Mouse (Mus musculus) retina, postnatal 1 day (tissue): ENCODE results near the gene Smarcd1.

Experiments used
- DNase-seq: peaks from one replicate; pipeline ENCODE4 v3.0.0-alpha.2; 2012

Smarcd1 gene

DNA sequence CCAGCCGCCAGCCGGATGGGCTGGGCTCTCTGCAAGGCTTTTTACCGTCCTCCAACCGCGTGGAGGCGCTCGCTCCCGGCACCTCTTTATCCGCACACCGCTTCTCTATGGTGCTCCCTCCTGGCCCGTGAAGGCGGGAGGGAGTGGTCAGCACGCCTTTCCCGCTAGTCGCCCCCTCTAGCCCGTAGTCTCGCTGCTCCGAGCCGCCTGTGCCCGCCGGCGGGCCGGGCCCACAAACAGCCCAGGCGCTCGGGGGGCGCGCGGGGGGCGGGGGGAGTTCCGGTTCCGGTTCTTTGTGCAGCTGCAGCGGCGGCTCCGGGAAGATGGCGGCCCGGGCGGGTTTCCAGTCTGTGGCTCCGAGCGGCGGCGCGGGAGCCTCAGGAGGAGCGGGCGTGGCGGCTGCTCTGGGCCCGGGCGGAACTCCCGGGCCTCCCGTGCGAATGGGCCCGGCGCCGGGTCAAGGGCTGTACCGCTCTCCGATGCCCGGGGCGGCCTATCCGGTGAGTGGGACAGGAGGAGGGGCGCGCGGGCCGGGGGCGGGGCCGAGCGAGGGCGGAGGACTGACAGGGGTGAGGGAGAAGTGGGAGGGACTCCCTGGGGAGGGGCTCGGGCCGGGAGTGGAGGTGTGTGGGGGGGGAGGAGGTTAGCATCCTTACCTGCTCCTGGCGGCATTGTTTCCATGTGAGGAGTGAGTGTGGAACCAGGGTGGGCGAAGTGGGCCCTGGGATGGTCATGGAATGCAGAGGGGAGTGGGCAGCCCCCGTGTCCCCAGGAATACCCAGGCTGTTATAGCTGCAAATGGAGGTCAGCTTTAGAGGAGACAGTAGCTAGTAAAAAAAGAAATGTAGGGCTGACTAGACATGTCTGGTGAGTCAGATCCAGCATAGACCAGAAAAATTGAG, at the start of gene Smarcd1:
TSS of gene Smarcd1 (plus strand) at position 131 of the 902 bp plus-strand sequence.
- DNase-seq: peak; percentile 99

GRCm38 (mm10) chr15:99653291-99653690, 48.6 kb upstream of the Smarcd1 start:
- DNase-seq: peak; percentile 49

DNA sequence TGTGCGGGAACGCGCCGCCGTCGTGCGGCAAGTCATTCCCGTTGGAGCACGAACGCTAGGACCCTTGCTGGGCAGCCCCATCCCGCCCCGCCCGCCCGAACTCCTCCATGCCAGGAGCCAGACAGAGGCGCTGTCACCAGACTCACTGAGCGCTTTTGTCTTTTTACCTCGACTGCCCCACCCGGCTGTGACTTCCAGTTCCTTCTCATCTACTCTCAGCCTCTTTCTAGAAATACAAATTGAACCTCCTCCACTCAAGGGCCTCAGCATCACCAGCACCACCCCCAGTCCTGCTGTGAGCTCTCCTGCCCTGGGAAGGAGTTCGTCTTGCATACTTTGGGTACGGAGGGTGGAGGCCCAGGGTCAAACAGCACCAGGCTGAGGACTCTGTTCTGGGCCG, 48.1 kb upstream of the Smarcd1 start:
- DNase-seq: no peak

GRCm38 (mm10) chr15:99655956-99656355, 46.0 kb upstream of the Smarcd1 start:
- DNase-seq: no peak

DNA sequence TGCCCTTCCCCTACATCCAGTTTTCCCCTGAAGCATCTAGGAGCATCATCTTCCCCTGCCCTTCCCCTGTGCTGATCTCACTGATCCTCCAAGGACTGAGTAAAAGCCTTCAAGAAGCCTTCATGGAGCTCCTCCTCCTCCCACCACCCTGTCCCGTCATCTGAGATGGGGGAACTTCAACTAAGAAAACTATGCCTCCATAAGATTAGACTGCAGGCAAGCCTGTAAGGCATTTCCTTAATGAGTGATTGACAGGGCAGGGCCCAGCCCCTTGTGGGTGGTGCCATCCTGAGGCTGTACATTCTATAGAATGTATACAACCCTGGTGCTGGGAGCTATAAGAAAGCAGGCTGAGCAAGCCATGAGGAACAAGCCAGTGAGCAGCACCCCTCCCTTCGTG, 43.5 kb upstream of the Smarcd1 start:
- no peak for DNase-seq

GRCm38 (mm10) chr15:99661121-99661830, 40.7 kb upstream of the Smarcd1 start:
- DNase-seq: no peak

DNA sequence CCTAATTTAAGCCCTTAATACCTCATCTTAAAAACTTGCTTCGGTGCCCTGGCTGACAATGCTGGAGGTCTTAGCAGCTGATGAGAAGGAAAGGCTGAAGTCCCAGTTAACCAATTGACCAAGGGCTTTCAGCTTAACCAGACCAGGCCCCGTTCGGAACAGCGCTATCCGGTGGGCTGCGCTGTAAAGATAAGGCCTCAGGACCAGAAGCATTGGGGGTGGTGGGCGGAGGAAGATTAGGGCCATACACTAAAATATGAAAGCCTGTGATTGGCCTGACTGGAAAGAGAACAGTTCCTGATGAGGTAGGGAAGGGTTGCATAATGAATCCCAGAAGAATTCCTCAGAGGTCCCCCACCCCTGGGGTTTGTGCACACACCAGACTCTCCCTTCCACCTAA, 39.6 kb upstream of the Smarcd1 start:
- DNase-seq: no peak

GRCm38 (mm10) chr15:99663964-99664599, 37.8 kb upstream of the Smarcd1 start:
- DNase-seq: peak; percentile 34

DNA sequence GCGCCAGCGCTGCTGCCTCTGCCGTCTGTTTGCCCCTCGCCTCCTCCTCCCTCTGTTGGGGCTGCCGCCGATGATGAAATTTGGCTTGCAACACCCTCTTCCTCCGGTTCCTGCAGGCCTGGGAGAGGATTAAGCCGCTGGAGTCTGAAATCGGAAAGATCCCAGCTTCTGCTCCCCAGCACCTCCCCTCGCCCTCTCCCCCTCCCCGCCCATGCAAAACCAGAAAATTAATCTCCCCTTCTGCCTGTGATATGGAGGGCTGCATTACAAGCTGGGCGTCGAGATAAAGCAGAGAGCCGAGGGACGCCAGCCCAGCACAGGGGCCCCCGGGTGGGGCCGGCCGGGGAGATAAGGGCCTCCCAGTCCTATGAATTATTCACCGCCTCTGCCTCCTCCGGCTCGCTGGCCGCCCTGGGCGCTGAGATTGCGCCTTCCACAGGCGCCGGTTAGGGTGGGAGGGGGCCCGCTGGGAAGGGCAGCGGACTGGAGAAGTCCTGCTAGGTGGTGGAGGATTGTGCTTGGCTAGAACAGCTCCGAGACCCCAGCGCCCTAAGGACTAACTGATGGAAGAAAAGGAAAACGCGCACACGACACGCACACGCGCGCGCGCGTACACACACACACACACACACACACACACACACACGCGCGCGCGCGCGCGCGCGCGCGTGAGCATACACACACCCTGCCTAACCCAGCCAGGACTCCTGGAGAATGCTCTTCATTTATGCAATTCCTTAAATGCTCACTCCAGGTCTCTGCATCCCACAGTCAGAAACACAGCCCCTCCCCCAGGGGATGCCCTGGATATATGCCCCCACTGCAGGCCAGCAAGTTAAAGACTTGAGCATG, 37.1 kb upstream of the Smarcd1 start:
- peak; percentile 81 for DNase-seq

GRCm38 (mm10) chr15:99667544-99667943, 34.4 kb upstream of the Smarcd1 start:
- no peak for DNase-seq

- DNase-seq: peak; percentile 82
These were observed 33.0 kb upstream of the Smarcd1 start for GRCm38 (mm10) chr15:99668881-99669280.

DNA sequence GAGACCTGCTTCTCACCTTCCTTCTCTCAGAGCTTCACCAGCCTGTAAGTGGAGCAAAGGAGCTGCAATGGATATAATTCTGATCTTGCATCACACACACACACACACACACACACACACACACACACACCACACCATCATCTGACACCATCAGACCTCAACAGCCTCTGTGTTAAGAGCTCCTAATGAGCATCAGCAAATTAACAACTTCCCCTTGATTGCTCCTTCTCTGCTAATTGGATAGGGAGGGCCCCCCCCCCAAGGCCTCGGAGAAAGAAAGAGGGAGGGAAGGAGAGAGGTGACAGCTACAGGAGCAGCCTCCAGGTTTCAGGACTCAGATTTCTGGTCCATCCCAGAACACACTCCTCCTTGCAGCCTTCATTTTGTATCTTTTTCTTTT, 32.5 kb upstream of the Smarcd1 start:
- peak; percentile 91 for DNase-seq

DNA sequence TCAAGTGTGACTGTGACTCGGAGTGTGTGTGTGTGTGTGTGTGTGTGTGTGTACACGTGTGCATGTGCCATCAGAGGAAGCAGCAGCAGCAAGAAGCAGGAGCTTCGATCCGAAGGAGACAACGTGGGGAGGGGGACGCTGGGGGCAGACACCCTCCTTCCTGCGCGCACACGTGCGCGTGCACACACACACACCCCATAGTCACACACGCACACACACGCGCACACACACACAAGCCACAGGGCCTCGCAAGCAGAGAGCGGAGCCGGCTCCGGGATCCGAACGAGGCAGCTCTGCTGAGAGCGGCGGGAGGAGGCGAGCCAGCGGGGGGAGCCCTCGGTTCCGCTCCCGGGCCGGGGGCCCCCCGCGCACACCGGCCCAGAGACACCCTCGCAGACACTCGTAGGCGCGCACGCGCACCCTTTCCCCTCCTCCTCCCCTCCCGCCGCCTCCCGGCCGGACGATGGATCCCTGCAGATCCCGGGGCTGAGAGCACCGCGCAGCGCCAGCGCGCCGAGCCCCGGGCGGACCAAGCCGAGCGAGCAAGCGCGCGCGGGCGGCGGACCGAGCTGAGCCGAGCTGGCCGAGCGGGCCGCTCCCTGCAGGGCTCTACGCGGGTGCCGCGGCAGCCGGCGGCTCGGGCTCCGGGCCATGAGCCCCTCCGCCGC, 31.6 kb upstream of the Smarcd1 start, which contains the start of gene Asic1:
TSS of gene Asic1 (plus strand) at position 215 of the 668 bp plus-strand sequence.
- DNase-seq: peak; percentile 82

DNA sequence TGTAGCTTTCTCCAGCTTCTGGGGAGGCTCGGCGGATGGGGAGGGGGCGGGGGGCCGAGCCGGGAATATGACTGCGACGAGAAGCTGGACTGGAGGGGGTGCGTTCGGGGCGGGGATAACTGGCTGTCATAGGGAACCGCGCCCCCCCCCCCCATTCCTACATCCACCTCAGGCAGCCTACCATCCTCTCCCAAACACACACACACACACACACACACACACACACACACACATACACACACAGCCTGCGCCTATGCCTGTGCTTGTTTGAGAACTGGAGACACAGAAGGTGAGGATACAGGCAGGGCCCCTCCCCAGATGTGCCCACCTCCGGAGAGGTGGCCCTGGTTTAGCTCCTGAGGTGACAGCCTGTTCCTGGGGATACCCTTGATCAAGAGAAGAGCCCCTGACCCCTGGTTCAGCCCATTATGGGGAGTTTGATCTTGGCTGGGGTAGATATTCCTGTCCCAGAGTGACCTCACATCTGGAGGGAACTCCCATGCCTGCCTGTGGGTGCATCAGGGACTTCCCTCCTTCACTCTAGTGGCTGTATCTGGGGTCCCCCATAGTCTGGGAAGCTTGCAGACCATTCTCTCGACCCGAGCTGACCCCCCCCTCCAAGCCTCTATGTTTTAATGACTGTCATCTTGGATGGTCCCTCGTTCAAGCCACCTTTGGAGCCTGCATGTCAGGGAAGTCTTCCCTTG, 30.8 kb upstream of the Smarcd1 start:
- DNase-seq: no peak

GRCm38 (mm10) chr15:99671783-99672182, 30.1 kb upstream of the Smarcd1 start:
- no peak for DNase-seq

DNA sequence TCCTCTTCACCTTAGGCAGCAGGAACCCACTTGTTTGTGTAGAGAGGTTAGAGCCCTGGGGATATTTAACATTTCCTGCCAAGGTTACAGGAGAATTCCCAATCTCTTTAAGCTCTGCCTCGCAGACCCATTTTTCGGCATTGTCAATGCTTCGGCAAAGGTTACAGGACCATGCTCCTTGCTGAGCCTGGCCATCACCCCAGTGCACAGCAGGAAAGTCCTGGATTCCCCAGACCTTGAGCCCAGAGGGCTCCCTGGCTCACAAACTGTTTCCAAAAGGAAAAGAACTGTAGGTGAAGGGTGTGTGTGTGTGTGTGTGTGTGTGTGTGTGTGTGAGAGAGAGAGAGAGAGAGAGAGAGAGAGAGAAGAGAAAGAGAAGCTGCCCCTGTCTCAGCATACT, 27.1 kb upstream of the Smarcd1 start:
- no peak for DNase-seq

DNA sequence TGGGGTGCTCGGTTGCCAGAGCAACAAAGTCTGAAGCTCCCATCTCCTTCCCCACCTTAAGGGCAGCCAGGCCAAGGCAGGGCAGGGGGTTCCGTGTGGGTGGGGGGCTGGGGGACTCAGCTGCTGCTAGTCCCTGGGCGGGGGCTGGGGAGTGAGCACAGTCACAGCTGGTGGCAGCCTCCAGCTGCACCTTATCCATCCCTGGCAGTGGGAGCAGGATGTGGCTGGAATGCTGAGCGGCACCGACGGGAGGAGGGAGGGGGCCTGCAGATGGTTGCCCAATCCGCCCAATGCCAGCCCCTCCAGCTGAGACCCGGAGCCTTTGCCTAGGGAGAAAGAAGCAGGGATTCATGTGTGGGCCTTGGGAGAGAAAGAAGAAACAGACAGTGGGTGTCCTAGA, 24.8 kb upstream of the Smarcd1 start:
- no peak for DNase-seq

- peak; percentile 54 for DNase-seq
These were observed 23.7 kb upstream of the Smarcd1 start for GRCm38 (mm10) chr15:99678063-99678800.

GRCm38 (mm10) chr15:99679008-99679407, 22.9 kb upstream of the Smarcd1 start:
- no peak for DNase-seq

- DNase-seq: no peak
These were observed 19.0 kb upstream of the Smarcd1 start for GRCm38 (mm10) chr15:99682880-99683279.

- DNase-seq: no peak
These were observed 17.8 kb upstream of the Smarcd1 start for GRCm38 (mm10) chr15:99684156-99684555.
